Mouse (Mus musculus): ENCODE data around the gene Nmnat2. TPM values are rescaled to one million over a fixed set of nuclear protein-coding genes. Genes with fewer than 3 reads are reported as not detected.
A peak's percentile ranks its signal among the peaks of the same experiment; 100 is the strongest.

Gene Nmnat2
- polyA plus RNA-seq, 1 experiment from 2014 or later, result 1.3 TPM

- Histone ChIP-seq H3K27me3 (peaks cover 60% of the 10 kb centered on the region), H3K36me3 (no peaks in the 10 kb centered on the region), H3K4me1 (peaks cover 16% of the 10 kb centered on the region), H3K9ac (peak overlapping the region; percentile 51; the same call in 1 of the 2 replicates), H3K4me3 (peak overlapping the region; percentile 51), H3K27ac (no peak overlapping the region), H3K4me2 (peak overlapping the region; percentile 86), H3K9me3 (no peaks in the 10 kb centered on the region)
- no peak for ATAC-seq (ENCODE audit: insufficient number of reproducible peaks, insufficient read depth, low FRiP score, low TSS enrichment, low read depth)
- under 1% methylated on average over 40 of the region's 40 CpGs for WGBS
Measured at GRCm38 (mm10) chr1:152955564-152956211, 895 bp downstream of the Nmnat2 start.

- ATAC-seq (ENCODE audit: insufficient number of reproducible peaks, insufficient read depth, low FRiP score, low TSS enrichment, low read depth), result 0 out of 2 replicates have a peak, but pooled peaks have one; percentile 59
- Histone ChIP-seq H3K36me3 (no peaks in the 10 kb centered on the region), H3K27me3 (peaks cover 63% of the 10 kb centered on the region), H3K4me2 (peak overlapping the region; percentile 86), H3K9me3 (no peaks in the 10 kb centered on the region), H3K4me1 (peaks cover 16% of the 10 kb centered on the region), H3K27ac (no peak overlapping the region), H3K4me3 (peak overlapping the region; percentile 51), H3K9ac (no peak overlapping the region)
- 5% methylated on average over 14 of the region's 14 CpGs for WGBS
Measured at GRCm38 (mm10) chr1:152956221-152956620, 1.4 kb downstream of the Nmnat2 start.

- Histone ChIP-seq H3K9ac (no peak overlapping the region), H3K9me3 (no peaks in the 10 kb centered on the region), H3K27me3 (0 out of 2 replicates have a peak, but pooled peaks cover 4% of the 10 kb centered on the region), H3K4me2 (no peak overlapping the region), H3K4me1 (no peaks in the 10 kb centered on the region), H3K4me3 (no peak overlapping the region), H3K36me3 (no peaks in the 10 kb centered on the region), H3K27ac (no peak overlapping the region)
- ATAC-seq (ENCODE audit: insufficient number of reproducible peaks, insufficient read depth, low FRiP score, low TSS enrichment, low read depth), result no peak
- WGBS, result 73% methylated on average over 10 of the region's 10 CpGs
Measured at GRCm38 (mm10) chr1:152964344-152964743, 9.6 kb downstream of the Nmnat2 start.

GRCm38 (mm10) chr1:152966222-152966621 is 11.4 kb downstream of the Nmnat2 start:
- peaks cover 4% of the 10 kb centered on the region for H3K9me3 ChIP-seq
- no peaks in the 10 kb centered on the region for H3K4me1 ChIP-seq
- no peak overlapping the region for H3K9ac ChIP-seq
- H3K27ac ChIP-seq, result no peak overlapping the region
- WGBS, result 64% methylated on average over 6 of the region's 6 CpGs
- no peaks in the 10 kb centered on the region for H3K36me3 ChIP-seq
- no peak overlapping the region for H3K4me3 ChIP-seq
- H3K27me3 ChIP-seq, result 0 out of 2 replicates have a peak, but pooled peaks cover 1% of the 10 kb centered on the region
- no peak for ATAC-seq (ENCODE audit: insufficient number of reproducible peaks, insufficient read depth, low FRiP score, low TSS enrichment, low read depth)
- no peak overlapping the region for H3K4me2 ChIP-seq

- H3K9me3 ChIP-seq, result peaks cover 4% of the 10 kb centered on the region
- H3K27ac ChIP-seq, result no peak overlapping the region
- H3K4me3 ChIP-seq, result no peak overlapping the region
- no peaks in the 10 kb centered on the region for H3K36me3 ChIP-seq
- no peaks in the 10 kb centered on the region for H3K27me3 ChIP-seq
- no peaks in the 10 kb centered on the region for H3K4me1 ChIP-seq
- no peak for ATAC-seq (ENCODE audit: insufficient number of reproducible peaks, insufficient read depth, low FRiP score, low TSS enrichment, low read depth)
- H3K9ac ChIP-seq, result no peak overlapping the region
- WGBS, result 76% methylated on average over 2 of the region's 2 CpGs
- no peak overlapping the region for H3K4me2 ChIP-seq
Measured at GRCm38 (mm10) chr1:152966686-152967085, 11.9 kb downstream of the Nmnat2 start.

GRCm38 (mm10) chr1:152969081-152969480 is 14.3 kb downstream of the Nmnat2 start:
- Histone ChIP-seq H3K4me1 (no peaks in the 10 kb centered on the region), H3K4me3 (no peak overlapping the region), H3K4me2 (no peak overlapping the region), H3K9me3 (peaks cover 4% of the 10 kb centered on the region), H3K27ac (no peak overlapping the region), H3K9ac (no peak overlapping the region), H3K36me3 (no peaks in the 10 kb centered on the region), H3K27me3 (no peaks in the 10 kb centered on the region)
- WGBS, result 71% methylated on average over 4 of the region's 4 CpGs
- no peak for ATAC-seq (ENCODE audit: insufficient number of reproducible peaks, insufficient read depth, low FRiP score, low TSS enrichment, low read depth)

- H3K4me3 ChIP-seq, result no peak overlapping the region
- no peak overlapping the region for H3K9ac ChIP-seq
- ATAC-seq (ENCODE audit: insufficient number of reproducible peaks, insufficient read depth, low FRiP score, low TSS enrichment, low read depth), result no peak
- H3K27me3 ChIP-seq, result no peaks in the 10 kb centered on the region
- H3K4me2 ChIP-seq, result no peak overlapping the region
- no peak overlapping the region for H3K27ac ChIP-seq
- no peaks in the 10 kb centered on the region for H3K36me3 ChIP-seq
- peaks cover 4% of the 10 kb centered on the region for H3K9me3 ChIP-seq
- no peaks in the 10 kb centered on the region for H3K4me1 ChIP-seq
- 29% methylated on average over 4 of the region's 4 CpGs for WGBS
Measured at GRCm38 (mm10) chr1:152972957-152973356, 18.2 kb downstream of the Nmnat2 start.

- Histone ChIP-seq H3K27ac (no peak overlapping the region), H3K4me3 (no peak overlapping the region), H3K36me3 (no peaks in the 10 kb centered on the region), H3K9ac (no peak overlapping the region), H3K4me1 (no peaks in the 10 kb centered on the region), H3K4me2 (no peak overlapping the region), H3K27me3 (no peaks in the 10 kb centered on the region), H3K9me3 (peaks cover 4% of the 10 kb centered on the region)
- WGBS, result 31% methylated on average over 5 of the region's 5 CpGs
- no peak for ATAC-seq (ENCODE audit: insufficient number of reproducible peaks, insufficient read depth, low FRiP score, low TSS enrichment, low read depth)
Measured at GRCm38 (mm10) chr1:152973421-152973820, 18.6 kb downstream of the Nmnat2 start.

- H3K27me3 ChIP-seq, result no peaks in the 10 kb centered on the region
- H3K4me2 ChIP-seq, result no peak overlapping the region
- H3K9me3 ChIP-seq, result peaks cover 4% of the 10 kb centered on the region
- H3K4me1 ChIP-seq, result no peaks in the 10 kb centered on the region
- H3K4me3 ChIP-seq, result no peak overlapping the region
- no peak overlapping the region for H3K9ac ChIP-seq
- H3K27ac ChIP-seq, result no peak overlapping the region
- H3K36me3 ChIP-seq, result no peaks in the 10 kb centered on the region
- ATAC-seq (ENCODE audit: insufficient number of reproducible peaks, insufficient read depth, low FRiP score, low TSS enrichment, low read depth), result no peak
- WGBS, result 21% methylated on average over 4 of the region's 4 CpGs
Measured at GRCm38 (mm10) chr1:152973861-152974260, 19.1 kb downstream of the Nmnat2 start.

- Histone ChIP-seq H3K9me3 (peaks cover 4% of the 10 kb centered on the region), H3K9ac (no peak overlapping the region), H3K36me3 (no peaks in the 10 kb centered on the region), H3K4me2 (no peak overlapping the region), H3K4me3 (no peak overlapping the region), H3K27me3 (no peaks in the 10 kb centered on the region), H3K27ac (no peak overlapping the region), H3K4me1 (no peaks in the 10 kb centered on the region)
- WGBS, result 68% methylated on average over 3 of the region's 3 CpGs
- ATAC-seq (ENCODE audit: insufficient number of reproducible peaks, insufficient read depth, low FRiP score, low TSS enrichment, low read depth), result no peak
Measured at GRCm38 (mm10) chr1:152975144-152975543, 20.4 kb downstream of the Nmnat2 start.

- H3K36me3 ChIP-seq, result no peaks in the 10 kb centered on the region
- no peaks in the 10 kb centered on the region for H3K4me1 ChIP-seq
- no peak overlapping the region for H3K4me3 ChIP-seq
- H3K27ac ChIP-seq, result no peak overlapping the region
- no peak for ATAC-seq (ENCODE audit: insufficient number of reproducible peaks, insufficient read depth, low FRiP score, low TSS enrichment, low read depth)
- WGBS, result 90% methylated on average over 8 of the region's 8 CpGs
- no peaks in the 10 kb centered on the region for H3K27me3 ChIP-seq
- H3K4me2 ChIP-seq, result no peak overlapping the region
- H3K9ac ChIP-seq, result no peak overlapping the region
- no peaks in the 10 kb centered on the region for H3K9me3 ChIP-seq
Measured at GRCm38 (mm10) chr1:152978700-152979099, 23.9 kb downstream of the Nmnat2 start.

GRCm38 (mm10) chr1:152983416-152983815 is 28.6 kb downstream of the Nmnat2 start:
- H3K9me3 ChIP-seq, result no peaks in the 10 kb centered on the region
- H3K27ac ChIP-seq, result no peak overlapping the region
- H3K9ac ChIP-seq, result no peak overlapping the region
- peaks cover 8% of the 10 kb centered on the region for H3K4me1 ChIP-seq
- H3K4me2 ChIP-seq, result no peak overlapping the region
- H3K4me3 ChIP-seq, result no peak overlapping the region
- no peaks in the 10 kb centered on the region; the same call in 1 of the 2 replicates for H3K27me3 ChIP-seq
- H3K36me3 ChIP-seq, result no peaks in the 10 kb centered on the region
- WGBS, result 88% methylated on average over 14 of the region's 14 CpGs
- no peak for ATAC-seq (ENCODE audit: insufficient number of reproducible peaks, insufficient read depth, low FRiP score, low TSS enrichment, low read depth)
